Mouse (Mus musculus): ENCODE measurements around the gene Carns1. TPM values are rescaled to one million over a fixed set of nuclear protein-coding genes. Genes with fewer than 3 reads are reported as not detected.

Carns1 gene
- total RNA-seq, 2 experiments from 2014 or later = 3.2 to 3.5 TPM

GRCm38 (mm10) chr19:4114551-4114950 lies 60.7 kb downstream of the Carns1 start:
- DNase-seq (ENCODE audit: low spot score in 2 of 2) = no peak

Small RNA genes within 50 kb of the gene (microRNA-seq; reads per million reads assigned to microRNA genes)
- gene Gm26115 (ENCODE audit: borderline number of aligned reads in 2 of 2) = 0 reads per million in 2 experiments

Other genes with a start within 250 kb of the Carns1 start
- 100 to 1,000 TPM in 1 of 2 experiments, 10 to 100 TPM in 1; 14.4 to 169 TPM for gene Aldh3b1, start 245.7 kb downstream of the Carns1 start, total RNA-seq (2021)
- gene Unc93b1, start 240.3 kb downstream of the Carns1 start, total RNA-seq (2021) = 10 to 100 TPM; 53.3 to 64.4 TPM
- 1 to 10 TPM in 1 of 2 experiments, under 1 TPM in 1; 0.29 to 1.0 TPM for gene Aldh3b3, start 216.8 kb downstream of the Carns1 start, total RNA-seq (2021)
- 10 to 100 TPM in 1 of 2 experiments, 1 to 10 TPM in 1; 6.7 to 13.8 TPM for gene Aldh3b2, start 203.2 kb downstream of the Carns1 start, total RNA-seq (2021)
- gene Acy3, start 188.9 kb downstream of the Carns1 start, total RNA-seq (2021) = 10 to 100 TPM; 16.1 to 20.8 TPM
- not detected for gene Tbx10, start 182.7 kb downstream of the Carns1 start, total RNA-seq (2021)
- 10 to 100 TPM; 27.6 to 33.3 TPM for gene Nudt8, start 174.9 kb downstream of the Carns1 start, total RNA-seq (2021)
- gene Gm49405, start 174.9 kb downstream of the Carns1 start, total RNA-seq (2021) = 1 to 10 TPM; 1.1 TPM
- 1 to 10 TPM; 1.9 to 2.4 TPM for gene Doc2g, start 172.2 kb downstream of the Carns1 start, total RNA-seq (2021)
- gene Ndufv1, start 162.7 kb downstream of the Carns1 start, total RNA-seq (2021) = 100 to 1,000 TPM; 359 to 601 TPM
- 100 to 1,000 TPM; 392 to 420 TPM for gene Gstp1, start 137.5 kb downstream of the Carns1 start, total RNA-seq (2021)
- 10 to 100 TPM; 50.2 to 66.1 TPM for gene Gstp2, start 129.5 kb downstream of the Carns1 start, total RNA-seq (2021)
- gene Gstp3, start 115.9 kb downstream of the Carns1 start, total RNA-seq (2021) = 1 to 10 TPM; 2.0 to 2.1 TPM
- not detected for gene Cabp2, start 93.9 kb downstream of the Carns1 start, total RNA-seq (2021)
- 100 to 1,000 TPM; 125 to 147 TPM for gene Cdk2ap2, start 78.3 kb downstream of the Carns1 start, total RNA-seq (2021)
- 100 to 1,000 TPM in 1 of 2 experiments, 10 to 100 TPM in 1; 85.6 to 115 TPM for gene Pitpnm1, start 75.5 kb downstream of the Carns1 start, total RNA-seq (2021)
- 100 to 1,000 TPM; 119 to 121 TPM for gene Aip, start 49.6 kb downstream of the Carns1 start, total RNA-seq (2021)
- gene Gpr152, start 35.7 kb downstream of the Carns1 start, total RNA-seq (2021) = not detected
- gene Cabp4, start 31.4 kb downstream of the Carns1 start, total RNA-seq (2021) = under 1 TPM; 0.16 to 0.60 TPM
- 100 to 1,000 TPM; 145 to 150 TPM for gene Coro1b, start 26.9 kb downstream of the Carns1 start, total RNA-seq (2021)
- gene Ptprcap, start 21.9 kb downstream of the Carns1 start, total RNA-seq (2021) = 1 to 10 TPM; 3.2 to 3.3 TPM
- gene Rps6kb2, start 12.1 kb downstream of the Carns1 start, total RNA-seq (2021) = 10 to 100 TPM; 30.2 to 36.3 TPM
- gene Tbc1d10c, start 15.8 kb upstream of the Carns1 start, total RNA-seq (2021) = 1 to 10 TPM; 1.1 to 1.6 TPM
- gene Ppp1ca, start 16.6 kb upstream of the Carns1 start, total RNA-seq (2021) = 100 to 1,000 TPM; 353 to 384 TPM
- gene Rad9a, start 26.2 kb upstream of the Carns1 start, total RNA-seq (2021) = 1 to 10 TPM; 7.5 to 9.0 TPM
- 10 to 100 TPM in 1 of 2 experiments, 1 to 10 TPM in 1; 7.9 to 11.1 TPM for gene Clcf1, start 38.8 kb upstream of the Carns1 start, total RNA-seq (2021)
- not detected for gene AC109138.7, start 38.9 kb upstream of the Carns1 start, total RNA-seq (2021)
- 10 to 100 TPM; 41.0 to 44.4 TPM for gene Pold4, start 56.4 kb upstream of the Carns1 start, total RNA-seq (2021)
- 10 to 100 TPM; 23.7 to 31.6 TPM for gene Ssh3, start 93.7 kb upstream of the Carns1 start, total RNA-seq (2021)
- 1 to 10 TPM; 3.2 to 5.0 TPM for gene Ankrd13d, start 107.7 kb upstream of the Carns1 start, total RNA-seq (2021)
- gene Grk2, start 130.7 kb upstream of the Carns1 start, total RNA-seq (2021) = 10 to 100 TPM; 55.9 to 62.9 TPM
- 100 to 1,000 TPM; 108 to 132 TPM for gene Kdm2a, start 222.8 kb upstream of the Carns1 start, total RNA-seq (2021)